Mouse (Mus musculus) CH12.LX (cell line): Measurements from ENCODE around the gene Dbil5. TPM values are rescaled to one million over a fixed set of nuclear protein-coding genes. Genes with fewer than 3 reads are reported as not detected.

ENCODE experiments used
- DNase-seq: peaks from one replicate; pipeline ENCODE4 v3.0.0-alpha.2; 2013; ENCODE audit errors: extremely low read depth
- H3K27ac ChIP-seq: 2 replicates; pipeline ENCODE4 v1.5.1; 2012; ENCODE audit warnings: low read depth, mild to moderate bottlenecking, control low read depth, moderate library complexity; ENCODE audit not compliant: insufficient read depth
- H3K27me3 ChIP-seq: replicated peaks from 2 replicates; pipeline ENCODE3; 2012; ENCODE audit warnings: inconsistent platforms
- H3K36me3 ChIP-seq, 2 experiments: replicated peaks in 1 of 2; 2 replicates each; pipeline versions ENCODE3 to v1.6.1; 2012; ENCODE audit warnings: inconsistent platforms in 1 of 2, low read length in 1 of 2, mild to moderate bottlenecking in 1 of 2, mixed read lengths in 1 of 2, moderate library complexity in 1 of 2; ENCODE audit not compliant: control insufficient read depth in 1 of 2, insufficient read depth in 1 of 2
- H3K4me1 ChIP-seq, 2 experiments: 2 replicates each; pipeline ENCODE4 v1.6.1; 2012; ENCODE audit warnings: inconsistent platforms in 1 of 2, moderate library complexity in 1 of 2; ENCODE audit not compliant: insufficient read depth in 2 of 2, control insufficient read depth in 1 of 2
- H3K4me2 ChIP-seq: 2 replicates; pipeline ENCODE4 v1.6.1; 2012; ENCODE audit warnings: low read depth, mild to moderate bottlenecking, control low read depth; ENCODE audit not compliant: poor library complexity, insufficient read depth, severe bottlenecking
- H3K4me3 ChIP-seq, 3 experiments: fragments of 150-350 bp in 1 of 3; sonication (generic) in 1 of 3; replicated peaks in 1 of 3; 2 replicates each; pipeline versions ENCODE3 to v1.5.1; 2011 to 2012; ENCODE audit warnings: low read depth in 2 of 3, low read length in 2 of 3, mild to moderate bottlenecking in 2 of 3, moderate library complexity in 2 of 3, control low read depth in 1 of 3, improper control_type of control experiment in 1 of 3, inconsistent platforms in 1 of 3, mixed read lengths in 1 of 3; ENCODE audit not compliant: poor library complexity in 1 of 3
- H3K79me2 ChIP-seq: replicated peaks from 2 replicates; pipeline ENCODE4 v1.6.1; 2012; ENCODE audit warnings: mild to moderate bottlenecking, moderate library complexity; ENCODE audit not compliant: control insufficient read depth, poor library complexity, insufficient read depth, severe bottlenecking; ENCODE audit errors: extremely low read depth
- H3K9ac ChIP-seq: 2 replicates; pipeline ENCODE4 v1.6.1; 2012; ENCODE audit warnings: low read depth, mild to moderate bottlenecking, control low read depth, moderate library complexity; ENCODE audit not compliant: insufficient read depth
- H3K9me3 ChIP-seq: replicated peaks from 2 replicates; pipeline ENCODE3; 2012; ENCODE audit warnings: low read length, inconsistent platforms, mixed read lengths
- BHLHE40 ChIP-seq: IDR thresholded peaks from 2 replicates; pipeline ENCODE4 v1.6.1; 2011; ENCODE audit warnings: mild to moderate bottlenecking, low read depth, low read length, improper control_type of control experiment
- CHD2 ChIP-seq: IDR thresholded peaks from 2 replicates; pipeline ENCODE4 v1.6.1; 2011; ENCODE audit warnings: low read length, improper control_type of control experiment
- CTCF ChIP-seq, 2 experiments: IDR thresholded peaks in 1 of 2; conservative IDR thresholded peaks in 1 of 2; 2 replicates each; pipeline ENCODE4 v1.5.1; 2011 to 2012; ENCODE audit warnings: low read depth in 2 of 2, low read length in 2 of 2, improper control_type of control experiment in 1 of 2, inconsistent platforms in 1 of 2, mild to moderate bottlenecking in 1 of 2, moderate library complexity in 1 of 2
- E2F4 ChIP-seq: IDR thresholded peaks from 2 replicates; pipeline ENCODE4 v1.6.1; 2011; ENCODE audit warnings: low read depth, low read length, improper control_type of control experiment; ENCODE audit not compliant: insufficient replicate concordance
- ELF1 ChIP-seq: IDR thresholded peaks from 2 replicates; pipeline ENCODE4 v1.6.1; 2014; ENCODE audit warnings: low read depth, mild to moderate bottlenecking, inconsistent platforms, low read length, improper control_type of control experiment
- EP300 ChIP-seq: IDR thresholded peaks from 2 replicates; pipeline ENCODE4 v1.6.1; 2011; ENCODE audit warnings: low read length, improper control_type of control experiment
- ETS1 ChIP-seq: conservative IDR thresholded peaks from 2 replicates; pipeline ENCODE4 v1.6.1; 2012; ENCODE audit warnings: low read depth, mild to moderate bottlenecking, inconsistent platforms, low read length, improper control_type of control experiment, moderate library complexity
- IRF4 ChIP-seq: IDR thresholded peaks from 2 replicates; pipeline ENCODE4 v1.6.1; 2014; ENCODE audit warnings: low read depth, mild to moderate bottlenecking, inconsistent platforms, low read length, improper control_type of control experiment
- MAFK ChIP-seq: IDR thresholded peaks from 2 replicates; pipeline ENCODE4 v1.6.1; 2011; ENCODE audit warnings: low read length, improper control_type of control experiment; ENCODE audit not compliant: insufficient replicate concordance
- MXI1 ChIP-seq: IDR thresholded peaks from 2 replicates; pipeline ENCODE4 v1.6.1; 2011; ENCODE audit warnings: mild to moderate bottlenecking, low read depth, low read length, improper control_type of control experiment
- MYC ChIP-seq: IDR thresholded peaks from 2 replicates; pipeline ENCODE4 v1.6.1; 2011; ENCODE audit warnings: low read depth, mild to moderate bottlenecking, improper control_type of control experiment, low read length
- NELFE ChIP-seq: IDR thresholded peaks from 2 replicates; pipeline ENCODE4 v1.6.1; 2011; ENCODE audit warnings: low read depth, low read length, improper control_type of control experiment
- RCOR1 ChIP-seq: conservative IDR thresholded peaks from 2 replicates; pipeline ENCODE4 v1.6.1; 2012; ENCODE audit warnings: low read depth, mild to moderate bottlenecking, inconsistent platforms, low read length, improper control_type of control experiment
- SIN3A ChIP-seq: IDR thresholded peaks from 2 replicates; pipeline ENCODE4 v1.6.1; 2012; ENCODE audit warnings: low read length, improper control_type of control experiment, inconsistent platforms
- TCF12 ChIP-seq: IDR thresholded peaks from 2 replicates; pipeline ENCODE4 v1.6.1; 2014; ENCODE audit warnings: low read depth, mild to moderate bottlenecking, inconsistent platforms, low read length, improper control_type of control experiment
- UBTF ChIP-seq: IDR thresholded peaks from 2 replicates; pipeline ENCODE4 v1.6.1; 2012; ENCODE audit warnings: low read depth, mild to moderate bottlenecking, inconsistent platforms, low read length, improper control_type of control experiment, moderate library complexity
- ZKSCAN1 ChIP-seq: IDR thresholded peaks from 2 replicates; pipeline ENCODE4 v1.6.1; 2012; ENCODE audit warnings: low read depth, inconsistent platforms, low read length, improper control_type of control experiment, borderline replicate concordance
- ZNF384 ChIP-seq: IDR thresholded peaks from 2 replicates; pipeline ENCODE4 v1.6.1; 2012; ENCODE audit warnings: low read depth, low read length, improper control_type of control experiment, inconsistent platforms
- dilution Hi-C: fragments of 300-500 bp; cut with MboI; formaldehyde crosslinking; loops from 2 replicates; pipeline ENCODE4 v1.14.3; 2020; ENCODE audit warnings: low sequenced_read_pairs; ENCODE audit not compliant: extremely low pct_unique_long_range_greater_than_20kb, extremely low pct_ligation_motif_present
- in situ Hi-C: fragments of 300-500 bp; cut with MboI; formaldehyde crosslinking; loops from 3 replicates; pipeline ENCODE4 v1.14.3; 2019; ENCODE audit warnings: low sequenced_read_pairs, low pct_ligation_motif_present, low pct_unique_long_range_greater_than_20kb, mixed read lengths
- polyA plus RNA-seq: library from polyadenylated mRNA; unstranded; fragments of >175 nt; gene quantifications from 2 replicates; pipeline ENCODE4 v1.2.1, GENCODE M21; 2012; ENCODE audit warnings: low read depth; ENCODE audit not compliant: insufficient read length
- total RNA-seq, 2 experiments: library from RNA; depleted of rRNA; stranded (reverse); fragments of 300-350 nt in 1 of 2; fragments of >200 nt in 1 of 2; gene quantifications; 2 replicates each; pipeline ENCODE4 v1.2.3; 2012 to 2014

Gene Dbil5
- total and polyA plus RNA-seq, 3 experiments: 1.4 to 1.6 TPM; not detected in 1

- TF ChIP-seq MXI1 (no peak), SIN3A (no peak), E2F4 (no peak), TCF12 (no peak), BHLHE40 (no peak), MAFK (peak; percentile 86)
- Histone ChIP-seq H3K4me2 (no peak overlapping the region), H3K36me3 (peaks cover 32 to 63% of the 10 kb centered on the region in 2 experiments), H3K9ac (no peak overlapping the region), H3K27ac (no peak overlapping the region), H3K4me1 (peaks cover 4 to 30% of the 10 kb centered on the region in 2 experiments), H3K79me2 (peaks cover 18% of the 10 kb centered on the region), H3K4me3 (no peak overlapping the region), H3K9me3 (no peaks in the 10 kb centered on the region), H3K27me3 (no peaks in the 10 kb centered on the region)
- no peak for DNase-seq
- in situ Hi-C loops: no loop called here
- dilution Hi-C loops: no loop called here
Observed at GRCm38 (mm10) chr11:76246439-76246838, 29.0 kb downstream of the Dbil5 start.

- TF ChIP-seq ZKSCAN1 (no peak), CTCF (conservative IDR thresholded peaks at IDR 0.05 in 1 of 2, IDR thresholded peaks at IDR 0.05 in 1 of 2; ENCODE audit: low read depth in 2 of 2, low read length in 2 of 2) (peak in 1 of 2 experiments; percentile 35; a peak in 2 of 4 replicates)
- TF ChIP-seq, all 38 proteins: peak for 1
- no peaks in the 10 kb centered on the region for H3K9me3 ChIP-seq
- peaks cover 18% of the 10 kb centered on the region for H3K79me2 ChIP-seq
- in situ Hi-C loops (no loop called here), dilution Hi-C loops (no loop called here)
- H3K4me2 ChIP-seq: no peak overlapping the region
- no peak overlapping the region for H3K4me3 ChIP-seq
- peaks cover 4 to 22% of the 10 kb centered on the region in 2 experiments for H3K4me1 ChIP-seq
- H3K27ac ChIP-seq: no peak overlapping the region
- DNase-seq: no peak
- no peaks in the 10 kb centered on the region for H3K27me3 ChIP-seq
- no peak overlapping the region for H3K9ac ChIP-seq
- peaks cover 32 to 69% of the 10 kb centered on the region in 2 experiments for H3K36me3 ChIP-seq
Observed at GRCm38 (mm10) chr11:76247239-76247638, 29.8 kb downstream of the Dbil5 start.

GRCm38 (mm10) chr11:76252036-76252435 lies 34.6 kb downstream of the Dbil5 start:
- Histone ChIP-seq H3K36me3 (peaks cover 30 to 80% of the 10 kb centered on the region in 2 experiments), H3K4me3 (no peak overlapping the region), H3K4me1 (peaks cover 0 to 15% of the 10 kb centered on the region in 2 experiments; a peak in 2 of 4 replicates), H3K4me2 (no peak overlapping the region), H3K9me3 (no peaks in the 10 kb centered on the region), H3K79me2 (no peaks in the 10 kb centered on the region), H3K27me3 (no peaks in the 10 kb centered on the region), H3K27ac (no peak overlapping the region), H3K9ac (no peak overlapping the region)
- in situ Hi-C loops: loop anchor here (5.0 to 10.0 kb wide), 2 partner anchors 150 to 253 kb away; no protein-coding TSS in a partner anchor
- DNase-seq: no peak
- TF ChIP-seq ELF1 (no peak), IRF4 (no peak), CHD2 (no peak), ZNF384 (no peak), NELFE (no peak), ZKSCAN1 (no peak), ETS1 (no peak), UBTF (no peak), EP300 (no peak), SIN3A (no peak), MYC (no peak), RCOR1 (no peak), E2F4 (no peak)
- dilution Hi-C loops: no loop called here
